Mouse (Mus musculus) ES-E14 (cell line): Measurements from ENCODE around the gene Mccc1. TPM values are rescaled to one million over a fixed set of nuclear protein-coding genes. Genes with fewer than 3 reads are reported as not detected.

Experiments
- DNase-seq: peaks from one replicate; pipeline ENCODE4 v3.0.0-alpha.2; 2013; ENCODE audit warnings: low read depth, low spot score
- H3K27ac ChIP-seq: 2 replicates; pipeline ENCODE4 v1.5.1; 2012; ENCODE audit warnings: low read depth, mild to moderate bottlenecking, low read length, moderate library complexity, mixed read lengths; ENCODE audit not compliant: poor library complexity, insufficient read depth, severe bottlenecking
- H3K36me3 ChIP-seq: 2 replicates; pipeline ENCODE4 v1.6.1; 2012; ENCODE audit warnings: mild to moderate bottlenecking, low read length, moderate library complexity, mixed read lengths; ENCODE audit not compliant: control insufficient read depth, poor library complexity, insufficient read depth, severe bottlenecking
- H3K4me1 ChIP-seq, 2 experiments: fragments of 150-350 bp in 1 of 2; sonication (generic) in 1 of 2; 2 replicates each; pipeline ENCODE4 v1.6.1; 2012; ENCODE audit warnings: low read length in 2 of 2, mild to moderate bottlenecking in 1 of 2, mixed read lengths in 1 of 2; ENCODE audit not compliant: control insufficient read depth in 2 of 2, insufficient read depth in 2 of 2, poor library complexity in 1 of 2
- H3K4me3 ChIP-seq, 2 experiments: fragments of 150-350 bp in 1 of 2; sonication (generic) in 1 of 2; 2 replicates each; pipeline ENCODE4 v1.5.1; 2012; ENCODE audit warnings: low read length in 2 of 2, low read depth in 1 of 2, mild to moderate bottlenecking in 1 of 2, mixed read lengths in 1 of 2; ENCODE audit not compliant: insufficient read depth in 1 of 2, poor library complexity in 1 of 2, severe bottlenecking in 1 of 2
- H3K9ac ChIP-seq: 2 replicates; pipeline ENCODE4 v1.6.1; 2012; ENCODE audit warnings: low read depth, mild to moderate bottlenecking, low read length, mixed read lengths; ENCODE audit not compliant: poor library complexity, insufficient read depth, severe bottlenecking
- H3K9me3 ChIP-seq: fragments of 150-350 bp; sonication (generic); 2 replicates; pipeline ENCODE4 v1.6.1; 2012; ENCODE audit warnings: low read depth, mild to moderate bottlenecking, low read length; ENCODE audit not compliant: control insufficient read depth, insufficient read depth
- CHD2 ChIP-seq: IDR thresholded peaks from 2 replicates; pipeline ENCODE4 v1.6.1; 2014; ENCODE audit warnings: mild to moderate bottlenecking, low read depth, low read length, inconsistent platforms
- HCFC1 ChIP-seq: IDR thresholded peaks from 2 replicates; pipeline ENCODE4 v1.6.1; 2012; ENCODE audit warnings: low read length, inconsistent platforms, borderline replicate concordance; ENCODE audit not compliant: insufficient read depth
- MAFK ChIP-seq: IDR thresholded peaks from 2 replicates; pipeline ENCODE4 v1.6.1; 2014; ENCODE audit warnings: mild to moderate bottlenecking, low read depth, low read length, inconsistent platforms; ENCODE audit not compliant: insufficient read depth
- ZC3H11A ChIP-seq: IDR thresholded peaks from 2 replicates; pipeline ENCODE4 v1.6.1; 2012; ENCODE audit warnings: low read depth, mild to moderate bottlenecking, inconsistent platforms, low read length, borderline replicate concordance
- ZNF384 ChIP-seq: IDR thresholded peaks from 2 replicates; pipeline ENCODE4 v1.6.1; 2012; ENCODE audit warnings: low read depth, low read length, inconsistent platforms
- in situ Hi-C, 2 experiments: fragments of 600-800 bp; cut with MboI; formaldehyde crosslinking; loops; one replicate each; pipeline ENCODE4 v1.15.1; 2025; ENCODE audit warnings: low sequenced_read_pairs in 2 of 2, inconsistent platforms in 1 of 2; ENCODE audit not compliant: unreplicated experiment in 2 of 2
- total RNA-seq: library from RNA; depleted of rRNA; stranded (reverse); fragments of 300-350 nt; gene quantifications from 2 replicates; pipeline ENCODE4 v1.2.3, GENCODE M21; 2012; rRNA removed

Mccc1 gene
- total RNA-seq = 16.6 and 20.3 TPM in 2 replicates

- Histone ChIP-seq H3K9me3 (no peaks in the 10 kb centered on the region), H3K4me1 (0 out of 4 replicates have a peak, but pooled peaks cover 0 to 3% of the 10 kb centered on the region in 2 experiments), H3K27ac (peak within 1 kb of the TSS; percentile 77; the same call in 1 of the 2 replicates), H3K9ac (peak within 1 kb of the TSS; percentile 94), H3K36me3 (no peaks in the 10 kb centered on the region), H3K4me3 (peak within 1 kb of the TSS; percentile 95 to 99)
- DNase-seq = peak; percentile 92
- in situ Hi-C loops = no loop called here
- no peak for TF ChIP-seq CHD2
- peak; percentile 99 for TF ChIP-seq ZNF384
- no peak for TF ChIP-seq ZC3H11A
- peak; percentile 64; the same call in 1 of the 2 replicates for TF ChIP-seq HCFC1
- TF ChIP-seq MAFK = no peak
These were observed at the start of gene Mccc1 for GRCm38 (mm10) chr3:36000275-36001239. Mccc1 (minus strand) TSS chr3:36000678.

GRCm38 (mm10) chr3:36049106-36049505, 48.6 kb upstream of the Mccc1 start:
- in situ Hi-C loops = no loop called here
- no peak for TF ChIP-seq ZC3H11A
- no peak for TF ChIP-seq HCFC1
- TF ChIP-seq MAFK = no peak
- TF ChIP-seq CHD2 = no peak
- no peak for TF ChIP-seq ZNF384
- DNase-seq = no peak

GRCm38 (mm10) chr3:36045086-36045485, 44.6 kb upstream of the Mccc1 start:
- H3K9me3 ChIP-seq = no peaks in the 10 kb centered on the region
- TF ChIP-seq ZNF384 (no peak), CHD2 (no peak), HCFC1 (no peak), ZC3H11A (no peak), MAFK (no peak)
- H3K27ac ChIP-seq = no peak overlapping the region
- H3K9ac ChIP-seq = no peak overlapping the region
- in situ Hi-C loops = no loop called here
- DNase-seq = no peak
- H3K36me3 ChIP-seq = no peaks in the 10 kb centered on the region
- no peak overlapping the region for H3K4me3 ChIP-seq
- no peaks in the 10 kb centered on the region for H3K4me1 ChIP-seq

More at GRCm38 (mm10) chr3:36049106-36049505, 48.6 kb upstream of the Mccc1 start:
- Histone ChIP-seq H3K4me3 (no peak overlapping the region), H3K36me3 (no peaks in the 10 kb centered on the region), H3K9ac (no peak overlapping the region), H3K27ac (no peak overlapping the region), H3K4me1 (no peaks in the 10 kb centered on the region), H3K9me3 (no peaks in the 10 kb centered on the region)

- H3K27ac ChIP-seq = no peak overlapping the region
- no peak overlapping the region for H3K4me3 ChIP-seq
- in situ Hi-C loops = no loop called here
- TF ChIP-seq MAFK = no peak
- no peak for TF ChIP-seq HCFC1
- no peak for TF ChIP-seq ZNF384
- no peak for TF ChIP-seq ZC3H11A
- no peak for TF ChIP-seq CHD2
- H3K9ac ChIP-seq = no peak overlapping the region
- H3K4me1 ChIP-seq = no peaks in the 10 kb centered on the region
- DNase-seq = no peak
- no peaks in the 10 kb centered on the region for H3K36me3 ChIP-seq
- H3K9me3 ChIP-seq = no peaks in the 10 kb centered on the region
These were observed 44.0 kb upstream of the Mccc1 start for GRCm38 (mm10) chr3:36044520-36044919.
